Mouse (Mus musculus): Measurements from ENCODE around the gene Pdgfb. TPM values are rescaled to one million over a fixed set of nuclear protein-coding genes. Genes with fewer than 3 reads are reported as not detected.
A peak's percentile ranks its signal among the peaks of the same experiment; 100 is the strongest.

The Pdgfb gene
- total and polyA plus RNA-seq, 3 experiments: not detected

DNA sequence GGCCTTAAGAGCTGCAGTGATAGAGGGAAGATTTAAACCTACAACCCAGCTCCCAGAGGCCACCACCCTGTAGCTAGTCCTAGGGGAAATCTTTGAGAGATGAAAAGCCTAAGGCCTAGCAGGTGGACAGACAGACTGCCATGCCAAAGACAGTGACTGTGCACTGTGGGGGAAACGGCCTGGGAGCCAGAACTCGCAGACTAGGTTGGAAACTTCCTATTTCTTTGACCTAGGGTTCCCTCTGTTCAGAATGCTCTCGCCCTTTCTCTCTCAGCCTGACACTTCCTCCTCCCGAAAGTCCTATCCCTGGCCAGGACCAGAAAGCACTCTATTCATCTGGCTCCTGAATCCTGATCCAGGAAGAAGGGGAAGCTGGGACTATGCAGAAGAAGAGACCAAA, 27.4 kb upstream of the Pdgfb start:
- H3K9me3 ChIP-seq (replicated peaks; ENCODE audit: low read length): peaks cover 25% of the 10 kb centered on the region
- dilution Hi-C loops (cut with MboI; ENCODE audit: extremely low pct_ligation_motif_present, extremely low pct_unique_long_range_greater_than_20kb, low sequenced_read_pairs) (no loop called here), in situ Hi-C loops (cut with MboI; ENCODE audit: low pct_ligation_motif_present, low pct_unique_long_range_greater_than_20kb, low sequenced_read_pairs) (no loop called here)
- no peak overlapping the region for H3K4me3 ChIP-seq (replicated peaks in 1 of 3; ENCODE audit: low read depth in 2 of 3, low read length in 2 of 3, poor library complexity in 1 of 3)
- DNase-seq (ENCODE audit: extremely low read depth): no peak
- no peak for TF ChIP-seq MAX (IDR thresholded peaks at IDR 0.05; ENCODE audit: low read length)
- TF ChIP-seq IRF4 (IDR thresholded peaks at IDR 0.05; ENCODE audit: low read depth, low read length): no peak
- no peak for TF ChIP-seq ZKSCAN1 (IDR thresholded peaks at IDR 0.05; ENCODE audit: borderline replicate concordance, low read depth, low read length)
- TF ChIP-seq ZNF384 (IDR thresholded peaks at IDR 0.05; ENCODE audit: low read depth, low read length): no peak
- TF ChIP-seq PAX5 (IDR thresholded peaks at IDR 0.05; ENCODE audit: low read length): no peak
- TF ChIP-seq MAZ (IDR thresholded peaks at IDR 0.05; ENCODE audit: low read depth, low read length): no peak
- TF ChIP-seq BHLHE40 (IDR thresholded peaks at IDR 0.05; ENCODE audit: low read depth, low read length): no peak
- no peak for TF ChIP-seq USF1 (IDR thresholded peaks at IDR 0.05; ENCODE audit: low read depth, low read length)
- no peak for TF ChIP-seq SIN3A (IDR thresholded peaks at IDR 0.05; ENCODE audit: low read length)
- no peak for TF ChIP-seq CHD1 (IDR thresholded peaks at IDR 0.05; ENCODE audit: low read depth, low read length)
- no peak for TF ChIP-seq HCFC1 (IDR thresholded peaks at IDR 0.05; ENCODE audit: low read depth, low read length)
- no peak for TF ChIP-seq POLR2A (IDR thresholded peaks at IDR 0.05; ENCODE audit: low read depth, low read length)
- no peak for TF ChIP-seq EP300 (IDR thresholded peaks at IDR 0.05; ENCODE audit: low read length)
- TF ChIP-seq MYC (IDR thresholded peaks at IDR 0.05; ENCODE audit: low read depth, low read length): no peak
- no peak for TF ChIP-seq POLR2AphosphoS2 (IDR thresholded peaks at IDR 0.05; ENCODE audit: low read depth, low read length)
- no peak for TF ChIP-seq ETS1 (conservative IDR thresholded peaks at IDR 0.05; ENCODE audit: low read depth, low read length)
- no peak overlapping the region for H3K27ac ChIP-seq (ENCODE audit: insufficient read depth, low read depth)
- H3K79me2 ChIP-seq (replicated peaks; ENCODE audit: control insufficient read depth, extremely low read depth, insufficient read depth, poor library complexity, severe bottlenecking): no peaks in the 10 kb centered on the region
- H3K27me3 ChIP-seq (replicated peaks): peaks cover 53% of the 10 kb centered on the region
- peaks cover 7 to 16% of the 10 kb centered on the region in 2 experiments for H3K4me1 ChIP-seq (ENCODE audit: control insufficient read depth in 1 of 2, insufficient read depth in 2 of 2)
- H3K9ac ChIP-seq (ENCODE audit: insufficient read depth, low read depth): no peak overlapping the region
- H3K4me2 ChIP-seq (ENCODE audit: insufficient read depth, low read depth, poor library complexity, severe bottlenecking): no peak overlapping the region
- H3K36me3 ChIP-seq (replicated peaks in 1 of 2; ENCODE audit: control insufficient read depth in 1 of 2, insufficient read depth in 1 of 2, low read length in 1 of 2): no peaks in the 10 kb centered on the region

DNA sequence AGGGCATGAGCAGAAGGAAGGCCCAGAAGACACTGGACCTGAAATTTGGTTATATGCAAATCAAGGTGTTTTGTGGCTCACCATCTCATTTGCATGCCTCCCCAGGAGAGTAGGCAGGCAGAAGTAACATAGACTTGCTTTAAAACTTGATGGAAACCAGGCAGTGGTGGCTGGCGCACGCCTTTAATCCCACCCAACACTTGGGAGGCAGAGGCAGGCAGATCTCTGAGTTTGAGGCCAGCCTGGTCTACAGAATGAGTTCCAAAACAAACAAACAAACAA, 23.3 kb upstream of the Pdgfb start:
- dilution Hi-C loops (cut with MboI; ENCODE audit: extremely low pct_ligation_motif_present, extremely low pct_unique_long_range_greater_than_20kb, low sequenced_read_pairs) (no loop called here), in situ Hi-C loops (cut with MboI; ENCODE audit: low pct_ligation_motif_present, low pct_unique_long_range_greater_than_20kb, low sequenced_read_pairs) (no loop called here)
- Histone ChIP-seq H3K27me3 (replicated peaks) (peaks cover 42% of the 10 kb centered on the region), H3K4me3 (replicated peaks in 1 of 3; ENCODE audit: low read depth in 2 of 3, low read length in 2 of 3, poor library complexity in 1 of 3) (no peak overlapping the region), H3K36me3 (replicated peaks in 1 of 2; ENCODE audit: control insufficient read depth in 1 of 2, insufficient read depth in 1 of 2, low read length in 1 of 2) (no peaks in the 10 kb centered on the region), H3K4me2 (ENCODE audit: insufficient read depth, low read depth, poor library complexity, severe bottlenecking) (0 out of 2 replicates have a peak overlapping the region, but pooled peaks have one; percentile 2), H3K9ac (ENCODE audit: insufficient read depth, low read depth) (no peak overlapping the region), H3K79me2 (replicated peaks; ENCODE audit: control insufficient read depth, extremely low read depth, insufficient read depth, poor library complexity, severe bottlenecking) (no peaks in the 10 kb centered on the region), H3K27ac (ENCODE audit: insufficient read depth, low read depth) (no peak overlapping the region), H3K4me1 (ENCODE audit: control insufficient read depth in 1 of 2, insufficient read depth in 2 of 2) (peaks cover 28 to 42% of the 10 kb centered on the region in 2 experiments), H3K9me3 (replicated peaks; ENCODE audit: low read length) (peaks cover 19% of the 10 kb centered on the region)
- peak; percentile 86 for DNase-seq (ENCODE audit: extremely low read depth)
- TF ChIP-seq NRF1 (IDR thresholded peaks at IDR 0.05; ENCODE audit: low read depth, low read length): no peak
- no peak for TF ChIP-seq CHD2 (IDR thresholded peaks at IDR 0.05; ENCODE audit: low read length)
- TF ChIP-seq MYC (IDR thresholded peaks at IDR 0.05; ENCODE audit: low read depth, low read length): 0 out of 2 replicates have a peak, but pooled peaks have one; percentile 57
- TF ChIP-seq RCOR1 (conservative IDR thresholded peaks at IDR 0.05; ENCODE audit: low read depth, low read length): peak; percentile 43
- TF ChIP-seq MEF2A (IDR thresholded peaks at IDR 0.05; ENCODE audit: borderline replicate concordance, low read depth, low read length): peak; percentile 56; the same call in 1 of the 2 replicates
- TF ChIP-seq SIN3A (IDR thresholded peaks at IDR 0.05; ENCODE audit: low read length): no peak
- no peak for TF ChIP-seq ZNF384 (IDR thresholded peaks at IDR 0.05; ENCODE audit: low read depth, low read length)
- no peak for TF ChIP-seq E2F4 (IDR thresholded peaks at IDR 0.05; ENCODE audit: insufficient replicate concordance, low read depth, low read length)
- no peak for TF ChIP-seq CHD1 (IDR thresholded peaks at IDR 0.05; ENCODE audit: low read depth, low read length)
- TF ChIP-seq ELF1 (IDR thresholded peaks at IDR 0.05; ENCODE audit: low read depth, low read length): no peak
- TF ChIP-seq MAZ (IDR thresholded peaks at IDR 0.05; ENCODE audit: low read depth, low read length): peak; percentile 42; the same call in 1 of the 2 replicates
- no peak for TF ChIP-seq MAX (IDR thresholded peaks at IDR 0.05; ENCODE audit: low read length)
- peak; percentile 83 for TF ChIP-seq EP300 (IDR thresholded peaks at IDR 0.05; ENCODE audit: low read length)
- peak; percentile 67 for TF ChIP-seq ETS1 (conservative IDR thresholded peaks at IDR 0.05; ENCODE audit: low read depth, low read length)
- no peak; the same call in 1 of the 2 replicates for TF ChIP-seq RAD21 (IDR thresholded peaks at IDR 0.05; ENCODE audit: low read depth, low read length)
- TF ChIP-seq IRF4 (IDR thresholded peaks at IDR 0.05; ENCODE audit: low read depth, low read length): no peak; the same call in 1 of the 2 replicates
- TF ChIP-seq UBTF (IDR thresholded peaks at IDR 0.05; ENCODE audit: low read depth, low read length): no peak
- TF ChIP-seq ZMIZ1 (IDR thresholded peaks at IDR 0.05; ENCODE audit: low read depth, low read length): no peak
- peak; percentile 62; the same call in 1 of the 2 replicates for TF ChIP-seq TCF12 (IDR thresholded peaks at IDR 0.05; ENCODE audit: low read depth, low read length)
- peak; percentile 91 for TF ChIP-seq MAFK (IDR thresholded peaks at IDR 0.05; ENCODE audit: insufficient replicate concordance, low read length)
- 0 out of 2 replicates have a peak, but pooled peaks have one; percentile 52 for TF ChIP-seq TBP (conservative IDR thresholded peaks at IDR 0.05; ENCODE audit: low read depth, low read length)
- TF ChIP-seq ZKSCAN1 (IDR thresholded peaks at IDR 0.05; ENCODE audit: borderline replicate concordance, low read depth, low read length): no peak
- TF ChIP-seq BHLHE40 (IDR thresholded peaks at IDR 0.05; ENCODE audit: low read depth, low read length): peak; percentile 66; the same call in 1 of the 2 replicates
